Mouse (Mus musculus) CD4-positive, CD25-positive, alpha-beta regulatory T cell, adult 2 months (primary cell): ENCODE data around the gene Cttnbp2nl.
A peak's percentile ranks its signal among the peaks of the same experiment; 100 is the strongest.

Source experiments
- DNase-seq: peaks from one replicate; pipeline ENCODE4 v3.0.0-alpha.2; 2012; ENCODE audit warnings: low read depth, low spot score

Gene Cttnbp2nl

DNA sequence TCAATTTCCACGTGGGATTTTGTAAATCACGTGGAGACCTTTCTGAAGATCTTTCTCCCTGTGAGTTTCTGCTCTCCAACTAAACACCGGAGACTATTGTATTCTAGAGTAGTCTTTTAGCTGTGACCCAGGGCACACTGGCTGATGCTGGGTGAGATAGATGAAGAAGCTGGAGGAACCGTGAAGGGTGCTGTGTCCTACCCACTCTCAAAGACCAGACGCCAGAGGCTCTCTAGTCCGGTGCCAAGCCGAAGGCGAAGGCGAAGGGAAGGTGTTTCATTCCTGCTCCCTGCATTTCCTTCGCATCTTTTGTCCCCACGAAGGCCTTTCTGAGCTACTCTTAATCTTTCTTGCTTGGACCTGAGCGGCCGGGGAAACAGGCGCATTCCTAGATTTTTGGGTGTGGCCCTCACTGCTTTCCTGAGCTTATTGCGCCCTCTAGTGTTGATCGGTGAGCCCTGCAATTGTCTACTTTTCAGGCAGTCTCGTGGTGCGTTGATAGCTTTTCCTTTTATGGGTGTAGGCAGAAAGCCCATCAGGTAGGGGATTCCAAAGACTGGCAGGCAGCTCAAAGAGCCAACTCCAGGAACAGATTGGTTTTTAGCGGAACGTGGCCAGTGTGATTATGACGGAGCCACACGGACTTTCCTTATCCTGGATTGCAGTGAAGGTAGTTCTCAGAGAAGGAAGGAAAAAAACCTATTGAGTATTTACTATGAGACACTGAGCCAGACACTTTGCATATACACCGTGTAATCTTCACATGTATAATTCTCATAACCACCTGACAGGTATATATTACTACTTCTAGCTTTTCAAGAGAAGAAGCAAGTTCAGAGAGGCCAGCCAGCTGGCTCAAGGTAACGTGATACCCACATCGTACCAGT is 5.9 kb upstream of the Cttnbp2nl start:
- DNase-seq: peak; percentile 72

DNA sequence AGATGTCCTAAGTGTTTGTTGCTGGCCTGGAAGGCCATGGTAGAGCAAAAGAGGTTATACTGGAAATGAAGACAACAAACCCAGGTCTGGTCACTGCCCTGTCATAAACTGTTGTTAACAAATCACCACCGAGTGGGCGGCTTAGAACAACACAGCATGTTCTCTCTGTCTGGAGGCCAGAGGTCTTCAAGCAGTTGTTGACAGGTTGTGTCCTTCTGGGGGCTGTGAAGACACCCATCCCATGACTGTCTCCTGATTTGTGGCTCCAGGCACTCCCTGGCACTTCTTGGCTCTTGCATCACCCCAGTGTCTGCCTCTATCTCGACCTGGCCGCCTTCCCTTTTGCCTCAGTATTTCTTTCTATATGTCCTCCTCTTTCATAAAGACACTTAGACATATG is 2.7 kb upstream of the Cttnbp2nl start:
- DNase-seq: no peak

DNA sequence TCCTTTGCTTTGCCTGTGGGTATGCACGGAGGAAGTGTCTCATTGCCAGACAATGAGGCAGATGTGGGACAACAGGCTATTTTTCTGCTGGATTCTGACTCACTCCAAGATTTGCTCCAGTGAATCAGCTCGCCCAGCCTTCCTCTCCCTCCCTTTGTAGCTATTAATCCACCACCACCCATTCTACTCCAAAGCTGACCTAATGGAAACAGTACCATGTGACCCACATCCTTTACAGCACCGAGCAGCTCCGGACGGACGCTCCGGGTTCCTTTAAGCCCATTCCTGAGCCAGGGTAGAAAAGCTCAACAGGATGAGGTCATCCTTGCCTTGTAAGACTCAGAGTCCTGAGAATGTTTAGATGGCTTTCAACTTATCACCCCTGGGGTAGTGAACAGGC is 2.0 kb upstream of the Cttnbp2nl start:
- no peak for DNase-seq

DNA sequence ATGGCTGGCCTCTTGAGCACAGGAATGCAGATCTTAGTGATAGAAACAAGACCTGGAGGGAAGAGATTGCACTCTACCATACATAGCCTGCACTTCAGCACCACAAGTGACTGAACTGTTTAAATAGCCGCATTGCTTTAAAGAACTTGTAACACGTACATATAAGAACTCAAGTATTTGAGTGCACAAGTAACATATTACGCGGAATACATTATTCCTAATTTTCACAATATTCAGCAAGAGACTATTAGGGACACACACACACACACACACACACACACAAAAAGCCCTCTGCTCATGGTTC is 704 bp upstream of the Cttnbp2nl start:
- no peak for DNase-seq

DNA sequence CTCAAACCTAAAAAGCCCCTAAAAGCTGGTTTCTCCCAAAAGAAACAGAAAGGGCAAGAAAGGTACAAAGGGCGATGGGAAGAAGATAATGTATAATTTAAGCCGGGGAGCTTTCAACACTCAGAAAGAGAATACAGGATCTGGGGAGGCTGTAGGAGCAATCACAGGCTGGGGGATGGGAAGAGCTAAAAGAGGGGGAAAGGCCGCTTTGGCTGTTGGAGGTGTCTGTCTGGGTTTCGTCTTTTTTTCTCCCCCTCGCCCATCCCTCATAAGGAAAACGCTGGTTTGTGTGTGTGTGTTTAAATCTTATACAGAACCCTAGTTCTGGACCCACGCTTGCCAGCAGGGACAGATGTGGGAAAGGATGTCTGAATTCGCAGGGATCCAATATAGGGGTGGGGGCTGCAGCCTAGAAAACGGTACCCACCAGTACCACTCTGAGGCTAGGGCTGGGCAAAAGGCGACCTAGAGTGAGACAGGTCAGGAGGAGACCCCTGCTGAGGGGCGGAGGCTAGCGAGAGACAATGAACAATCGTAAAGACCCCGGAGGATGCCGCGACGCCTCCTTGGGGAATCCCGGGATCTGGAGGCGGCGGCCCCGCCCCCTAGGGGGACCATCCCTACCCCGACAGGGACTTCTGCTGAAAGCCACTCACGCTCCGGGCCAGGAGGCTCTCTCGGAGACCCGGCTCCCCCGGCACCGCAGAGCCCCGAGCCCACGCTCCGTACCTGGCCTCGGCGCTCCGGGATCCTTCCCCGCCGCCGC is 592 bp downstream of the Cttnbp2nl start:
- no peak for DNase-seq

DNA sequence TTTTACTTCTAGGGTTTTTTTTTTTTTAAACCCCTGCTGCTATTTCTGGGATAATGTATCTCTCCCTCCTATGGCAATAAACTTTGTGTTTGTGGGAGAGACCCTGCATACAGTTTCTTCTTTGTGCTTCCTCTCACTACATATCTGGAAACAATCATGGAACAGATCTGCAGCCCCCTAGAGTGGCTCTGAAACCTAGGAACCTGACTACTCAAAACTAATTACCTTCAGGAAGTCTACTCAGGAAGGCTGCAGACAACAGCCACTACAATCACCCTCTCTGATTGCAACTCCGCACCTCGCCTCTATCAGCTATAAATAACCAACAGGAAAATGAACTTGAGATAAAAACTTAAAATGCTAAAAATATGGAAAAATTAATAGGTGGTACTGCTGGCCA is 1.8 kb downstream of the Cttnbp2nl start:
- DNase-seq: no peak

DNA sequence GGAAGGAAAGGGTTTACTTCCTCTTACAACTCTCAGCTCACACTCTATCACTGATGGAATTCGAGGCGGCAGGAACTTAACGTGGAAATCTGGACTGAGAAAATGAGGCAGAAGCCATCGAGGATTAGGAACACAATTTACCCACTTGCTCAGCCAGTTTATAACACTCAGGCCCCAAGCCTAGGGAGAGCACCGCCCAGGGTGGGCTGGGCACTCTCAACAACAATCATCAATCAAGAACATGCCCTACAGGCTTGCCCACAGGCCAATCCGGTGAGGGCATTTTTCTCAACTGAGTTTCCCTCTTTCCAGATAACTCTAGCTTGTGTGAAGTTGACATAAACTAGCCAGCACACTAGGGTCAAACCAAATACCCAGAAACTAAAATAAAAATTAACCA is 3.1 kb downstream of the Cttnbp2nl start:
- DNase-seq: no peak

DNA sequence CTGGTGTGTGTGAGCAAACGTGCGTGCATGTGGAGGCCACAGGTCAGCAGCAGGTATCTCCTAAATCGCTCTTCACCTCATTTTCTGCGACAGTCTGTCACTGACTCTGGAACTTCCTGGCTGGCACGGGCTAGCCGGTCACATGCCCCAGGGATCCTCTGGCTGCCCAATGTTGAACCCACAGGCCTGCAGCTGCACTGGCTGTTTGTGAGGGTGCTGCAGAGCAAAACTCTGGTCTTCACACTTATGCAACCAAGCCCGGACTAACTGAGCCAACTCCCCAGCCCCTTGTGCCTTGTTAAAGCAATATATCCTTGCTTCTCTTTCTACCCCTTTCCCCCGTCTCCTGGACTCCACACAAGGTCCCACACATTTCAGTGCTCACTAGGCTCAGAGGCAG is 5.3 kb downstream of the Cttnbp2nl start:
- no peak for DNase-seq

DNA sequence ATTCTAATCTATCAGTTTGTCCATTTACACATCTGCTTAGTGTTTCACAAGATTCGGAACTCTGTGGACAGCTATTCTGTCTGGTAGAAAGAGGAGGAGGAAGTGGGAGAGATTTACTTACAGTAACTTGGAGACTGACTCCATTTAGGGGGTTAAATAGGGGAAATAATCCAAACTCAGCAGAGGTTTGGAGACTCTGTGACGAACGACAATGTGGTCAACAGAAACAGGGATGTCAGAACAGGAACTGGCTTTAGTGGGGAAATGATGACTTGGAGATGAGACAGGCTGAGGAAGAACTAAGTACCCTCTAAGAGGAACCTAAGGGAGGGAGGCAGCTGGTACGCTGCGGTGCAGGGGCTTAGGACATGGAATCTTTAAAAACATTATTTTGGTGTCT is 6.1 kb downstream of the Cttnbp2nl start:
- no peak for DNase-seq

DNA sequence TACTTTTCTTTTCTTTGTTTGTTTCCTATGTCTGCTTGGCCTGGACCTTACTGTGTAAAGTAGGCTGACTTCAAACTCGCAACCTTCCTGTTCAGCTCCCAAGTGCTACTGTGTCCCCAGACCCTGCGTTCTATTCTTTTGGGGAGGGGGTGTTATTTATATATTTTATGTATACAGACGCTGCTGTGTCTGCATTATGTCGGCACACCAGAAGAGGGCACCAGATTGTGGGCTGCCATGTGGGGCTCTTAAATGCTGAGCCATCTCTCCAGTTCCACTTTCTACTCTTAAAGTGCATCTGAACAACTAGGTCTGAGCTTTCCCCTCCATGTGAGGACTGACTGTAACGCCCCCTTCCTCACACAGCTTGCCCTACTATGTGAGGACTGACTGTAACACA is 9.2 kb downstream of the Cttnbp2nl start:
- DNase-seq: no peak

DNA sequence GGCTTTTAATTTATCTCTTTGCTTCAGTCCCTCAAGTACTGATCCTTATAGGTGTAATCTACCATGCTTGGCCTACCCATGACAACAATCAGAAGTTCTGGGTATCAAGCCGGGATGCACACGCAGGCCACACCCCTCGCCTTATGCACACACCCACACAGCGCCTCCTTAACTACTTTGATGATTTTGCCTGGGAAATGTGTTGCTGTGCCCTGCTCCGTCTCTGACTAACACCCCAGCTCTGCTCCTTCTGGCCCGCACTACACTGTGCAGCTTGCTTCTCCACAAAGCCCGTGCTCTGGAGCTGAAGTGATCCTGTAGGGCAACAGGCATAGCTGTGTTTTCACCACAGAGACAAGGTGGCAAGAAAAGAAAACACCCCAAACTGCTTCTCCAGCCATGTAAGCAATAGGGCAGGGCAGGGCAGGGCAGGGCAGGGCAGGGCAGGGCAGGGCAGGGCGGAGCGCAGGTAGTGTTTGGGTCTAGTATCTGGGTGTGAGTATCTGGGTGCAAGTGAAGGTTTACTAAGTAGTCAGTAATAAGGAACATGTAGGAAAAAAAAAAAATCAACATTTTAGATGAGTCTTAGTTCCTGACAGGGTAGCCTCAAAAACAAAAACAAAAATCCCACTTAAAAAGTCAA is 11.8 kb downstream of the Cttnbp2nl start:
- DNase-seq: no peak

DNA sequence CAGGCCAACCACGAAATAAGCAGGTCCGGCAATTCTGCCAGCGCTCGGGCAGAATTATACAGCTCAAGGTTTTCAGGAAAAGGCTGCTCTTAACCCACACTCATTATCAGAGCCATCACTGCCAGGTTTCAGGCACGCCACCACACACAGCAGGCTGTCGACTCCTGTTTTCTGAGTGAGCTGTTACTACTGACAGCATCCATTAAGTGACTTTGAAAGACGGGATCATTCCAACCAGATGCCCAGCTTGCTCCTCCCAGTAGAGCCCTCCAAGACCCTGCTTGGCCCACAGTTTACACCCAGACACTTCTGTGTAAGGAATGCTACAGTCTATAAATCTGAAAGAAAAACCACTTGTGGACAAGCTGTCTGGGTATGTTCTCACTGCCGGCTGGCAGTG is 12.9 kb downstream of the Cttnbp2nl start:
- DNase-seq: no peak

DNA sequence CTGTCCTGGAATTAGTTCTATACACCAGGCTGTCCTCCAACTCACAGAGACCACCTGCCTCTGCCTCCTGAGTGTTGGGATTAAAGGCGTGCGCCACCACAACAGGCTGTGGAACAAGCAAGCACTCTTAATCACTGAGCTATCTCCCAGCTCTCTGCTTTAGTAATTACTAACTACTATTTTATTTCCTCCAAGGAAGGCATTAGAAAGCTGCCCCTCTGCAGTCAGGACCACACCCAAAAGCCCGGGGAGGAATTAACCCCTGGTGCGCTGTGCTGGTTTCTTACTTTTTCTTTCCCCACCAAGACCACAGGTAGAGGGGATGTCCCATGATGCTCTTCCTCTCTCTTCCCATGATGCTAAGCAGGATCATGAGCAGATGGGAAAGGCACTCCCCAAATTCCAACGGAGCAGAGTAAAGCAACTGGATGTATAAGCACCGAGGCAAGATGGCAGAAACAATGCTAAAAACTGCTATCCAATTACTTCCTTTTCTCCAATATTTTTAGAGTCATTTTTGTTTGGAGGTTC is 15.6 kb downstream of the Cttnbp2nl start:
- no peak for DNase-seq

DNA sequence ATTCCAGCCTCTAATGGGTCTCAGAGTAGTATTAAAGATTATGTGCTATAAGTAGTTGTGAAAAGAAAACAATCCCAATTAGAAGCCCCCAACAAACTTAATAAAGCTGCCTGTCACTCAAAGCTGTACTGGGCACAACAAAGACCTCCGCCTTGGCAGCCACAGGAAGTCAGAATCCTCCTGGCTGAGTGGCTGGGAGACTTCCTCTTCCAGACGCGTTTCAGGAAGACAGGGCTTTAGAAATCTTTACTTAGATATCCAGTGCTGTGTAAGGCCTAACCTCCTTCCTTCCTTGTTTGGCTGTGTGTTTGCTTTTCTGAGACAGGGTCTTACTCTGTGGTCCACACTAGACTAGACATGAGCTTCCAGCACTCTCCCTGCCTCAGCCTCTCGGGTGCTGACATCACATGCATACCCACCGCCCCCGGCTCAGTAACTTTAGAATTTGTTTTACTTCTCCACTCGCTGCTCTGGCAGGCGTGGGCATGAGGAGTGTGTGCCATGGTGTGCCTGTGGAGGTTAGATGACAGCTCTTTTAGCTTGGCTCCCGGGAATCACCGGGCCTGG is 16.6 kb downstream of the Cttnbp2nl start:
- DNase-seq: no peak

DNA sequence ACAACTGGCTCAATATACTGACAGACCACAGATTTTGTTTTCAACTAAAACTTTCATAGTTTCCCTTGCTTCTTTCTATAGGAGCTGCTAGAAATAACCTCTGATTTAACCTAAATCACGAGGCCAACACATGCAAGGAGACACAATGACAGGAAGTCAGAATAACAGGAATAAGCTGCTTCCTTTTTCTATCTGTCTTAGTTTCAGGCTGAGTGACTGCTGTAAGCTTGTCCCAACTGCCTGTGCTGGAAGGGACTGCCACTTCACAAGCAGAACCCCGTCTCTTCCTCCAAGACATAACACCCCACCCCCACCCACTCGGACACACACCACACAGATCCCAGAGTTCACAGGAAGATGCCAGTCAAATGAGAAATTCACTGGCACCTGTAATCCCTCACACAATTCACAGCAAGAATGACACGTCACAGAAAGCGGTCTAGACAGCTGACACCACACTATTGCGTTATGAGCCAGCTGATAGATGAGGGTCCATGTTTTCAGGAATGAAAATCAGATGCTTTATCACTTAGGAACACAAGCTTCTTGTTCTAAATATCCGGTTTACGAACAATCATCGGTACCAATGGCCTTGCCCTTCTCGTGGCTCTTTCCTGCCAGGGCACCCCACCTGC is 29.5 kb downstream of the Cttnbp2nl start:
- no peak for DNase-seq

DNA sequence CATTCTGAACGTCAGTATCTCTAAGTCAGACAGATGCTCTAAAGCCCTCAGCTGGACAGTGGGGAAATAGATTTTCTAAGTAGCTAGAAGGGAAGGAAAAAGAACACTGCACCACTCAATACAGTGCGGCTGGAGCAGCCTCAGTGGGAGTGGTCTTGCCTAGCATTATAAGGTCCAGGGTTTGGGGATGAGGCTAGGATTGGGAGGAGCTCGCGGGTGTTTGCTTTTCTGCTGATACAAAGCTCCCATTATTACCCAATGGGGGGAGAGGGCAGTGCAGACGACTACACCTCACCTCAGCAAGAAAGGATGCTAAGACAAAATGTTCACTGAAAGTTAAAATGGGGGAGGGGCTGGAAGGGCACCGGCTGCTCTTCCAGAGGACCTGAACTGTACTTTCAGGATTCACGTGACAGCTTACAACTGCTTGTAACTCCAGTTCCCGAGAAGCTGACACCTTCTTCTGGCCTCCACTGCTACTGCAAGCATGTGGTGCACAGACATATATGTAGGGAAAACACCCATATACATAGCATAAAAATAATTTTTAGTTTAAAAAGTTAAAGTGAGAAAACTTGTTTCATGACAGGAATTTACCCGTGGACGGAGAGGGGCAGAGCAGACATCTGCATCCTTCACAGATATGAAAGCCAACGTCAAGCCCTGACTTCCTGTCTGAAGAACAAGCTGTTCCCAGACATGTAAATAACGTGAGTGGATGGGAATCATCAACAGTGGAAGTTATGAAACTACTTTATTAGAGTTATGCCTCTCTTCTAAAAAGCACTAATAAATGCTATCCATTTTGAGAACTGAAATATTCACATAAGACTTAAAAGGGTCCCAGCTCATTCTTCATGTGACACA is 32.9 kb downstream of the Cttnbp2nl start:
- DNase-seq: no peak

DNA sequence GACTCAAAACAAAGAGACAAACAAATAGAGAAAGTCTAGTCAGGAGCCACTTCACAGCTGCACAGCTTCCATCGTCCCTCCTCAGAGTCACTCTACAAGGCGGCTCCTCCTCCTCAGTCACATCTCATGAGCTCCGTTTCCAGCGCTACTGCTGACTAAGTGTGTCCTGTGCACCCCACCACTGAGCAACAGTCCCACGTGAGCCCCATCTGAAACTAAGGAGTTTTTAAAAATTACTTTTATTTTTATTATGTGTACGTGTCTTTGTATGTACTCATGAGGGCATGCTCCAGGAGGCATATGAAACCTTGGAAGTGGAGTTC is 34.2 kb downstream of the Cttnbp2nl start:
- no peak for DNase-seq

DNA sequence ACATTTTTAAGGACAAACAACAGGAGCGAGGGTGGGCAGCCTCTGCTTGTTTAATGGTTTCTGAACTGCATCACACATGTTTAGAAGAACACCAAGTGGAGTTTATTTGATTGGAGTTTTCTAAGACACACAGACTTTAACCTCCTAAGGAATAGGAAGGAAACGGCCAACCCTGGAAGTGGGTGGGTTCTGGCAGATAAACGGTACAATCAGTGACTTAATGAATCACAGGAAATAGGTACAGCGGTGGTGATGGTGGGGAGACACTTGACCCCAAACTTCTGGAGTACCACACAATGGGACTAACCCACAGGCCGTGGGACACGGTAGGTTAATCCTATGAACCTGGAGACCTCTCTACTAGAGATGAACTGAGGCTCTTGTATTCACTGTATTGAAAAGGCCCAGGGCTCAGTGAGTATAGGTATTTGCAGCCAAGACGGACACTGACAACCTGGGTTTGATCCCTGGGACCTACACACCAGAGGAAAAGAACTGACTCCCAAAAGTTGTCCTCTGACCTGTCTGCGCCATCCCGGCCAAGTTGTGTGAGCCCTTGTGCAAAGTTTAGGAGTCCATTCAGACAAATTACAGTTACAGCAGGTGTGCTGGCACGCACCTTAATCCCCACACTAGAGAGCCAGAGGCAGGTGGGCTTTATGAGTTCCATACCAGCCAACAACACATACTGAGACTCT is 34.7 kb downstream of the Cttnbp2nl start:
- no peak for DNase-seq

DNA sequence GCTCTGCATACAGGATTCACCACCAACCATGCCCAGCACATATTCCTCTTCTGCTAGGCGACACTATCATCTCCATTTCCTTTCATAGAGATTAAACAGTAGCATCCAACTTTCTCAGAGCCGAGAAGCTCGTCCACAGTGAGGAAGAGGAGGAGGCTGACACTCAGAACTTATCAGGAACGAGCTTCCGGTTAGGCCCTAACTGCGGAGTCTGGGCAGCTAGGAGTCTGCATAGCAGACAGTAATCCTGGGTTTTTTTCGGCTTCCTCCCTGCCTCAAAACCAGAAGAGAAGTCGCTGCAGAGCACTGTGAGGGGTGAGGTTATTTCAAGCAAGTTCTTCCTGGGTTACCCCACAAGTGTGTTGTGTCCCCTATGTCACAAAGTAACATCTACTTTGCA is 35.6 kb downstream of the Cttnbp2nl start:
- DNase-seq: no peak

DNA sequence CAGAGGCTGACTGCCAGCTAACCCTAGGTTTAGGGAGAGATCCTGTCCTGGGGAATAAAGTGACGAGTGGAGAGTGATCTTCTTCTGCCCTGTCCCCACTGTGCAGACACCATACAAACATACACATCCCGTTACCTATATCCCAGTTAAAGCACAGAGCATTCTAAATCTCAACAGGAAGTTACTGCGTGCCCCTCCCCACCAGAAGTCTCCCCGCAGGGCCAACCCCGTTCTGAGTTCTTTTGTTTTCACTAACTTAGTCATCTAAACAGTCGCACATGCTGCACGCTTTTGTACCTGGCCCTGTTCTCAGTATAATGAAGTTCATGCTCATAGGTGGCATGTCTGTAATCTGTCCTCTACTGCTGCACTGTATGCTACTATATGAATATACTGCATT is 36.7 kb downstream of the Cttnbp2nl start:
- DNase-seq: no peak
